Mouse (Mus musculus) ovary, adult 10 weeks (tissue): Measurements from ENCODE around the gene Cdk19. TPM values are rescaled to one million over a fixed set of nuclear protein-coding genes. Genes with fewer than 3 reads are reported as not detected.

Source experiments
- polyA plus RNA-seq: library from polyadenylated mRNA; stranded (reverse); fragments of 350-450 nt; fragmentation: Illumina TruSeq; extraction: RNeasy Lipid Tissue Mini Kit (QIAGEN cat#74804); gene quantifications from one replicate; pipeline ENCODE4 v1.2.3, GENCODE M21; 2014

Gene Cdk19
- polyA plus RNA-seq: 63.5 TPM

DNA sequence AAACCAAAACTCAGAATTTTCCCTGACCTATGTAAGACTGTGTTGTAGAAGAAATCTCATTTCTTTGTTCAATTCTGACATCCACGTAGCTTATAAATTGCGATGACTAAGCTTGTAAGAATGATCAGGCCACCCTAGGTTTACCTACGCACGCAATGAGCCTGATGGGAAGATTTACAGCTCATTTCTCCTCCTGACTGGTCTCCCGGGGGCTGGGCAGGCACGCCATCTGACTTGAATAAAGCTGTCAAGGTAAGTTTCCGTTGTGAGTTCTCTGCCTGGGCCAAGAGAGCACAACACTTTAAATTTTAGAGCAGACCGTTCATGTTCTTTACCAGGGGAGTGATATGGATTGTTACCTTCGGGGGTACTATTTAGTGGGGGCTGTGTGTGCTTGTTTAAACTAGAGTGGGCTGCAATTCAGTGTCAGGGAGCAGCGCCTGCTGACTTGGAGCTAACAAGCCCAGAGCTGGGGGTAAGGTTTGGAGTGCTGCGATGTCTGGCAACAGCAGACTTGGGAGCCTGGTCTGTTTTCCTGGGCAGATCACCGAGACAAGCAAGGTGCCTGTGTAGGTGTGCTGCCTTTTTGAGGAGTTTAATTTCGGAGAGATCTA is at the start of gene Cdk19:
Cdk19 (plus strand) TSS at position 214 of the 614 bp plus-strand sequence.

DNA sequence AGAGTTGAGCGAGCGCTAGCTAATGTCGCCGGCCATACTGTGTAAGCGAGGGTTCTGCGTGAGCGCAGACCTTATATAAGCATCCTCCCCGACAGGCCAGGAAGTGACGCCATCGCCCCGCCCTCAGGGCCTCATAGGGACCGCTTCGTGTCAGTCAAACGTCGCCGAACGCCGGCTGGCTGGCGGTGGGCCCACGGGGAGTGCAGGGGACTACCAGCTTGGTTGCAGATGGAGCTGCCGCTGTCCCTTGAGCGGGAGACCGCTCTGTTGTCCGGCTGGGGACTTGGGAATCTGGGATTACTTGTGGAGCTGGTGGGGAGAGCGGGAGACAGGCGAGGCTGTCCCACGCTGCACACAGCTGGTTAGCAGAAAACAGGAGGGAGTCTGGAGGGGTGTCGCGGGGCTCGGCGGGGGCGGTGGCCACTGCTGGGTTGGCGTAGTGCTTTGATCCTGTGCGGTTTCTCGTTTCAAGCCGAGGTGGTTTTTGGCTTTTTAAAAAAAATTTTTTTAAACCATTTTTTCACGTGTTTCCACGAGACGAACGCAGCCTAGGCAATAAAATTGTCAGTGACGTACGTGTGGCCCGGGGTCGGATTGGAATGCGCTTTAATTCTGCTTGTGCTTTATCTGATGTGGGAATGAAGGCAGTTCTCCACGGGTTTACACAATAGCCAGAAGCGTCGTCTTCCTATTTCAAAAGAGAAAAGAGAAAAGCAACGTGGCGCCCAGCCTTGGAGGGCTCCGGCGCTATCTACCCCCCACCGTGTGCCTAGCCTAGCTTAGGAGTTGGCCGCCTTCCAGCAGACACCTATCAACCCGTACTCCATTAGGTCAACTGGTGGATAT is 37.0 kb upstream of the Cdk19 start, which contains the start of gene Amd1:
Amd1 (minus strand) TSS at position 47 of the 846 bp plus-strand sequence.

Other genes with a start within 250 kb of the Cdk19 start
- gene Slc16a10, start 197.3 kb upstream of the Cdk19 start, polyA plus RNA-seq: 8.9 TPM
- 142 TPM for gene Rpf2, start 92.5 kb upstream of the Cdk19 start, polyA plus RNA-seq
- 149 TPM for gene Gtf3c6, start 81.5 kb upstream of the Cdk19 start, polyA plus RNA-seq
- gene Amd1, start 37.4 kb upstream of the Cdk19 start, polyA plus RNA-seq: 252 TPM
- not detected for gene Slc22a16, start 230.8 kb downstream of the Cdk19 start, polyA plus RNA-seq